Mouse (Mus musculus): ENCODE data around the gene Prr13. TPM values are rescaled to one million over a fixed set of nuclear protein-coding genes. Genes with fewer than 3 reads are reported as not detected.

Gene Prr13
- total RNA-seq, 2 experiments from 2014 or later, result 86.2 to 148 TPM

DNA sequence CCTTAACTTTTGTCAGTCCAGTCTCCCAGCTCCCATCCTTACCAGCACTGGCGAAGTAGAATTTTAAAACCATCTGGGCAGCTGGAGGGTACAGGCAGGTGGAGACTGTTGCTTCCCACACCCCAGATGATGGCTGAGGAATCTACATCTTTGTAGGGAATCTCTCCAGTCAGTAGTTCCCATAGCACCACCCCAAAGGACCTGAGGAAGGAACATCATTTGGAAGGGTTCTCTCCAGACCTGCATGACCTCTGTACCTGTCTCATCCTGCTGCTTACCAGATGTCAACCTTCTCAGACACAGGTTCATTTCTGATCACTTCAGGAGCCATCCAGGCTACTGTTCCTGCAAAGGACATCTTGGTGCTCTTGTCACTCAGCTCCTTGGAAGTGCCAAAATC lies 44.6 kb downstream of the Prr13 start, which contains the start of gene Gm10337:
Gene Gm10337 (plus strand): TSS at position 276 of the 400 bp plus-strand sequence.
- no peak for DNase-seq (ENCODE audit: low spot score in 2 of 2)

DNA sequence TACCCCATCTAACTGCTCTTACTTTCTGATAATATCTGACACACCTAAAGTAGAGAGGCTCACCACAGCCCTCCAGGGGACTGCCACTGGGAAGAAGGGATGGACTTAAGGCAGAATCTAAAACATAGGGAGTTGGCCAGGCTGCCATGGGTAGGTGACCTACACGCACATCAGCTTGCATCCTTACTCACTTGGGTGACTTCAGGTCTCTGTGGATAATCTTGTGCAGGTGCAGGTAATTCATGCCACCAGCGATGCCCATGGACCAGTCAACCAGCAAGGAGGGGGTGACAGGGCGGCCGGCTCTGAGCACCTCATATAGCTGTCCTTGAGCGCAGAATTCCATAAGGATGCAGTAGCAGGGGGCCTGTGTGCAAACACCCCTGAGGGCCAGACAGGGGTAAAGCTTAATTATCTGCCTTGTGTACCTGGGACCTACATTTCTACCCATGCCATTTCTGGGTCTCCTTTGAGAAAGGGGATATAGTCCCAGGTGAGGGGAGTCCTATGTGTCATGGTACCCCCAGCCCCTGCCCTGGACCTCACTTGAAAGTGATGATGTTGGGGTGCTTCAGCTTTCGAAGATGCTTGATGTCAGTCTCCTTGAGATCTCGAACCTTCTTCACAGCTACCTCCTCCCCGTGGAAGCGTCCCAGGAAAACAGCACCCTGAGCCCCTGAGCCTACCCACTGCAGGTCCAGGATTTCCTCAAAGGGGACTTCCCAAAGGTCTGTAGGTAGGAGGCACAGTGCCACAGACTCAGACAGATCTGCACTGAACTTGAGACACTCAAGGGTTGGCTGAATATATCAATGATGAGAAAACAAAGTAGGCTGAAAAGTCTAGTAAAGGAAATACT lies 45.3 kb downstream of the Prr13 start:
- DNase-seq (ENCODE audit: low spot score in 2 of 2), result no peak

DNA sequence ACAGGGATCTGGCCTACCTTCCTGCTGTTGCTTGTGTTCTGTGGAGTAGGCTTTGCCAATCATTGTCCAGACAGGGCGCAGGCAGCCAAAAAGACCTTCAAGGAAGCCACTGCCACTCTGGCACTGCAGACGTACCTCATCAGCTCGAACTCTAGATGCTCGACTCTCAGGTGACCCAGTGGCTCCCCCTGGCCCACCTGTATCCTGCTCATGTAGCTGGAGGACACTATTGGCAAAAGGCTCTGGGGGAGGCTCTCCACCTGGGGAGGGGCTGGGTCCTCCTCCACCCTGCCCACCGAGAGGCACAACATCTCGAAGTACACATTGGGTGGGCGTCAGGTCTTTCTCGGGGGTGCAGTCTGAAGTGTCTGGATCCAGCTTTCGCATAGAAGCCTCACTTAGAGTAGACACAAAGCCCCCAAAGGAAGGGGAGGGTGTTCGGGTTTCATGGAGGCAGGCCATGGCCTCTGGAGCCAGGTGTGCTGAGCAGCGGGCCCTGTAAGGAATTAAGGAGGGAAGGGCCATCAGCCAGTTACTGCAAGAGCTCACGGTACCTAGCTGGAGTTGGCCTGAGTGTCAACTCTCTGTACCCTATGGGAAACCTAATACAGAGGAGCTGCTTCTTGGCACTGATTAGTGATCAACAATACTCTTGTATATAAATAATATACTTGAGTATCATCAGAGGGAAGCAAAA lies 46.4 kb downstream of the Prr13 start:
- DNase-seq (ENCODE audit: low spot score in 2 of 2), result no peak

DNA sequence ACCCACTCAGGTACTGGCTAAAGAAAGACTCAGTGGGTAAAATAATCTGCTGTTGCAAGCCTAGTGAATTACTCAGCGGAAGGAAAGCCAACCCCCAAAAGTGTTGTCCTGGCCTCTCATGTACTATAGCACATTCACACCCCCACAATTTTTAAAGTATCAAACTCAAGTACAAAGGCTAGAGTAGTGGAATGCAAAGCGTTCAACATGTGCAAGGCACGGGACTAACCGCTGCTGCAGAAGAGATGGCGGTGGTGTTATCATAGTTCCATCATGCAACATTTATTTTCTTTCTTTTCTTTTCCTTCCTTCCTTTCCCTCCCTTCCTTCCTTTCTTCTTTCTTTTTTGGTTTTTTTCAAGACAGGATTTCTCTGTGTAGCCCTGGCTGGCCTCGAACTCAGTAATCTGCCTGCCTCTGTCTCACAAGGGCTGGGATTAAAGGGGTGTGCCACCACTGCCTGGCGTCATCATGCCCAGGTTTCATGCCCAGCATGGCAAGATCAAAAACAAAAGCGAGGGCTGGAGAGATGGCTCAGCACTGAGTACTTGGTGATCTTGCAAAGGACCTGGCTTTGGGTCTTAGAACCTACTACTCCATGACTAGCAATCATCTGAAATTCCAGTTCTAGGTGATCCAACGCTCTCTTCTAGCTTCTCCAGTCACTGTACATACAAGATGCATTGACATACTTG lies 47.1 kb downstream of the Prr13 start:
- DNase-seq (ENCODE audit: low spot score in 2 of 2), result no peak

DNA sequence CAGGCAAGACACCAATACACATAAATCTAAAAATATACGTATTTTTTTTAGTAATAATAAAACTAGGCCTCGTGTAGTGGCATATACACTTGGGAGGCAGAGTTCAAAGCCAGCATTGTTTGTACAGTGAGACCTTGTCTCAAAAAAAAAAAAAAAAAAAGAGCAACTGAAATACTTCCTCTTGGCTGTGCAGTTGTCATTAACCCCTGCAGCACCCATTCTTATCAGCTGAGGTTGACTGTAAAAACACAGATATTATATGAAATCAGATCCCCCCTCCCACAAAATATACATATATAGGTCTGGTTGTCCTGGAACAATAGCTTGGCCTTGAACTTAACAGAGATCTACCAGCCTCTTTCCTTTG lies 47.6 kb downstream of the Prr13 start:
- no peak for DNase-seq (ENCODE audit: low spot score in 2 of 2)

- no peak for DNase-seq (ENCODE audit: low spot score in 2 of 2)
These were observed 48.0 kb downstream of the Prr13 start for GRCm38 (mm10) chr15:102506864-102507263.

- no peak for DNase-seq (ENCODE audit: low spot score in 2 of 2)
These were observed 48.7 kb downstream of the Prr13 start for GRCm38 (mm10) chr15:102507561-102507960.

- DNase-seq (ENCODE audit: low spot score in 2 of 2), result no peak
These were observed 49.5 kb downstream of the Prr13 start for GRCm38 (mm10) chr15:102508336-102508735.

- DNase-seq (ENCODE audit: low spot score in 2 of 2), result no peak
These were observed 51.3 kb downstream of the Prr13 start for GRCm38 (mm10) chr15:102510110-102510509.

DNA sequence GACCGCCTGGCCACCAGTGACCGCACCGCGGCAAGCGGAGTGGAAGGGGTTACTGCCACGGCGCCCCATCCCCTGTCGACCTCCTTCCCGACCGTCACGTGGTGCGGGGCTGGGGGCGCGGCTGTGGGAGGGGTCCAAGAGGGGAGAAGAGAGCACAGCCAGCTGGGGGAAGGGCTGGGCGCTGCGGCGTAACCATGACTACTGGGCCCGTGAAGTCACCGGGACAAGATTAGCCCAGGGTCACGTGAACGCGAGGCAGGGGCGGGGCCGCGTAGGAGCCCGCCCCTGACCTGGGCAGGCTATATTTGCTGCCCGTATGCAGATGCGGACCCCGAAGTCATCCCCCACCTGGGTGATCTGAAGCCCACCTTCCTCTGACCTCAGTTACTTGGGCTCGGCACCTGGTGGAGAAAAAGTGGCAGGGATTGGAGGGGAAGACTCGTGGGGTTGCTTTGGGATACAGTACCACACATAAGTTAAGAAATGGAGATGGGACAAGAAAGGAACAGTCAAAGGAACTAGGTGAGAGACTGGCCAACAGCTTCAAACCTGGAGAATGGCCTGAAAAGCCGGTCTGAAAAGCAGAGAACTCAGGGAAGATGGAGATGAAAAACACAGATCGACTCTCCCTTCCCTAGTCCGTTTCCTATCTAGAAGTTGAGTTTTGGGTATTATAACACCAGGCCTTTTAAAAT lies 51.9 kb downstream of the Prr13 start:
- peak; percentile 79 for DNase-seq (ENCODE audit: low spot score in 2 of 2)

DNA sequence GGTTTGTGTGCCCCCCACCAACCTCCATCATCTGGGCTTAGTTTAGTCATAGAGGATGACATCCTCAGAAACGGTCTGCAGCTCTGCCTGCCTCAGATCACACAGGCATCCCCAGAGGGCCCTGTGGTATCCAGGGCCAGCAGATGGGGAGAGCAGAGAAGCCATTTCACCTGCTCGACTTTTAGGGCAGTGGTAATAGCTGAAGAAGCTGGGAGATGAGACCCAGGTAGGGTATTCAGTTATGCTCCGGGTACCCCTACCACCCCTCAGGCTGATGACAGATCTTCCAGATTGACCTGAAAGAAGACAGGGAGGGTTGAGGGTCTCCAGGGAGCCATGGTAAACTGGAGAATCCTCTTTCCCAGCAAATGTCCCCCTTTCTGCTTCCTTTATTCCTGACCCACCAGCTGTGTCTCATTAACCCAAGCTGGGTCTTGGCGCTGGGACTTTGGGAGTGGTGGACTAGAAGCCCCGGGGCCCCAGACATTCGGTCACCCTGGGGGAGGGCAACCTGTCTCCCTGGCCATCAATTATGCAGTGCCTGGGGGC lies 52.5 kb downstream of the Prr13 start:
- DNase-seq (ENCODE audit: low spot score in 2 of 2), result no peak

GRCm38 (mm10) chr15:102512010-102512409 lies 53.2 kb downstream of the Prr13 start:
- no peak for DNase-seq (ENCODE audit: low spot score in 2 of 2)

Other genes with a start within 250 kb of the Prr13 start
- gene Itgb7, start 227.1 kb upstream of the Prr13 start, total RNA-seq (2021), result 1 to 10 TPM; 4.1 to 7.4 TPM
- gene Rarg, start 201.5 kb upstream of the Prr13 start, total RNA-seq (2021), result 10 to 100 TPM; 21.7 to 27.2 TPM
- gene Gm9918, start 188.5 kb upstream of the Prr13 start, total RNA-seq (2021), result under 1 TPM in 1 of 2 experiments, not detected in 1; 0.13 TPM
- 10 to 100 TPM; 32.6 to 35.2 TPM for gene Mfsd5, start 179.6 kb upstream of the Prr13 start, total RNA-seq (2021)
- gene Espl1, start 162.8 kb upstream of the Prr13 start, total RNA-seq (2021), result 1 to 10 TPM; 1.3 to 1.9 TPM
- 100 to 1,000 TPM; 443 to 458 TPM for gene Pfdn5, start 132.9 kb upstream of the Prr13 start, total RNA-seq (2021)
- gene Myg1, start 127.3 kb upstream of the Prr13 start, total RNA-seq (2021), result 10 to 100 TPM; 48.9 to 54.7 TPM
- gene Aaas, start 108.3 kb upstream of the Prr13 start, total RNA-seq (2021), result 10 to 100 TPM; 12.0 to 14.7 TPM
- under 1 TPM in 1 of 2 experiments, not detected in 1; 0.10 TPM for gene Sp7, start 91.8 kb upstream of the Prr13 start, total RNA-seq (2021)
- 10 to 100 TPM; 61.1 to 62.1 TPM for gene Sp1, start 52.9 kb upstream of the Prr13 start, total RNA-seq (2021)
- 1 to 10 TPM; 1.5 to 2.0 TPM for gene Amhr2, start 13.7 kb upstream of the Prr13 start, total RNA-seq (2021)
- 100 to 1,000 TPM; 628 to 756 TPM for gene Pcbp2, start 11.5 kb downstream of the Prr13 start, total RNA-seq (2021)
- gene Gm10337, start 44.7 kb downstream of the Prr13 start, total RNA-seq (2021), result not detected
- 1 to 10 TPM; 5.8 to 7.6 TPM for gene Map3k12, start 58.0 kb downstream of the Prr13 start, total RNA-seq (2021)
- gene Tarbp2, start 59.2 kb downstream of the Prr13 start, total RNA-seq (2021), result 10 to 100 TPM; 35.5 to 36.1 TPM
- gene Npff, start 65.9 kb downstream of the Prr13 start, total RNA-seq (2021), result 1 to 10 TPM; 1.8 to 1.9 TPM
- gene Gm28047, start 166.0 kb downstream of the Prr13 start, total RNA-seq (2021), result 1 to 10 TPM; 1.7 to 3.2 TPM
- gene Atf7, start 166.4 kb downstream of the Prr13 start, total RNA-seq (2021), result 10 to 100 TPM; 58.9 to 62.1 TPM
- 10 to 100 TPM; 18.3 to 19.4 TPM for gene Atp5g2, start 213.3 kb downstream of the Prr13 start, total RNA-seq (2021)